Mouse (Mus musculus) layer of hippocampus, adult 11-12 months (tissue): ENCODE measurements at regions not wholly inside any gene's neighbourhood (a gene's known extent, or its start where the extent isn't known, plus 50 kb on each side); places are given as distances from the start of the nearest gene placed in this dataset.

Experiments used
- DNase-seq: peaks from one replicate; pipeline ENCODE4 v3.0.0; 2022; ENCODE audit warnings: low spot score

- DNase-seq: peak; percentile 12
Measured at GRCm38 (mm10) chr11:21478191-21478590, 93.8 kb upstream of the Wdpcp start.

- DNase-seq: no peak
Measured at GRCm38 (mm10) chr11:21470711-21471110, 99.7 kb upstream of the Ugp2 start.

GRCm38 (mm10) chr11:21468465-21468864 is 97.5 kb upstream of the Ugp2 start:
- no peak for DNase-seq

- no peak for DNase-seq
Measured at GRCm38 (mm10) chr11:21460011-21460410, 89.0 kb upstream of the Ugp2 start.

- peak; percentile 58 for DNase-seq
Measured at GRCm38 (mm10) chr11:21453308-21454106, 82.5 kb upstream of the Ugp2 start.

DNA sequence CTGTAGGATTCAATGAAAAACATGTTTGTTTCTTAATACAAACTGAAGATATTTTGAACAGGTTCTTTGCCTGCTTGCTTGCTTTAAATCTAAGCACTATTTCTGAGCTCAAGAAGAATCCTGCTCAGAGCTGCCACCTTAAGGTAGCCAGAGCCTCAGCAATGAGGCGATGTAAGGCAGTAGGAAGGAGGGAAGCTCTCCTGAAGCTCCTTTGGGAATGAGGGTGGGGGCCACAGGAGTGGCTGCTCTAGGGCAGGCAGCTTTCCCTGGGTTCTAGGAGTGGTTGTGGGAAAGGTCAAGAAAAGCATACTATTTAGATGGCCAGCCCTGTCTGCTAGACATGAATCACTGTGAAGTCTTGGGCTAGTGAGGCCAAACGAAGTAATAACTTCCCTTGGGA is 62.7 kb upstream of the Ugp2 start:
- DNase-seq: peak; percentile 5

- no peak for DNase-seq
Measured at GRCm38 (mm10) chr11:21430021-21430420, 59.0 kb upstream of the Ugp2 start.

- DNase-seq: no peak
Measured at GRCm38 (mm10) chr11:21428749-21429148, 57.7 kb upstream of the Ugp2 start.

GRCm38 (mm10) chr11:21428013-21428317 is 57.0 kb upstream of the Ugp2 start:
- no peak for DNase-seq

DNA sequence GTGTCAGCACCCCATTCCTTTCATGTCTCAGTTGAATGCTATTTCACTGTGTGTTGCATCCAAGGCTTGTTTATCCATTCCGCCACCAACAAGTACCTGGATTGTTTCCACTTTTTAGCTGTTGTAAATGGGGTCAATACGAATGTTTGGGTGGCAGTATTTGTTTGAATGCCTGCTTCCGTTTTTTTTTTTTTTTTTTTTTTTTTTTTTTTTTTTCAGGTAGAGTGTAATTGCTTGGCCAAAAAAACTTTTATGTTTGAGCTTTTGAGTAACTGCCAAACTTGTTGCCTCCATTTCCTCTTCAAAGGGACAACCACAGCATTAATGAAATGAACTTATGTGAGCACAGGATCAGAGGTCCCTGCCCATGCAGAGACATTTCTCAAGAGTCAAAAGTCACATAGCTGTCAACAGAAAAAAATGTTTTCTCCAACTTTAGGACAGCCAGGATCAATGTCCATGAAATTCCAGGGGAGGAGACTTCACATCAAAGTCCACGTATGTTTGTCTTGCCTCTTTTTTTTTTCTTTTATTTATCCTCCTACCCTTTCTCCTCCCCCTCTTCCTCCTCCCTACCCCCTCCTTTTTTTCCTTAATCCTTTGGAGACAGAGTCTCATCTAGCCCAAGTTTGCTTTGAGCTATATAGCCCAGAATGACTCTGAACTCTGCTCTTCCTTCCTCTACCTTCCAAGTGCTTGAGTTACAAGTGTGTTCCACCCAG is 56.5 kb upstream of the Ugp2 start:
- DNase-seq: no peak

DNA sequence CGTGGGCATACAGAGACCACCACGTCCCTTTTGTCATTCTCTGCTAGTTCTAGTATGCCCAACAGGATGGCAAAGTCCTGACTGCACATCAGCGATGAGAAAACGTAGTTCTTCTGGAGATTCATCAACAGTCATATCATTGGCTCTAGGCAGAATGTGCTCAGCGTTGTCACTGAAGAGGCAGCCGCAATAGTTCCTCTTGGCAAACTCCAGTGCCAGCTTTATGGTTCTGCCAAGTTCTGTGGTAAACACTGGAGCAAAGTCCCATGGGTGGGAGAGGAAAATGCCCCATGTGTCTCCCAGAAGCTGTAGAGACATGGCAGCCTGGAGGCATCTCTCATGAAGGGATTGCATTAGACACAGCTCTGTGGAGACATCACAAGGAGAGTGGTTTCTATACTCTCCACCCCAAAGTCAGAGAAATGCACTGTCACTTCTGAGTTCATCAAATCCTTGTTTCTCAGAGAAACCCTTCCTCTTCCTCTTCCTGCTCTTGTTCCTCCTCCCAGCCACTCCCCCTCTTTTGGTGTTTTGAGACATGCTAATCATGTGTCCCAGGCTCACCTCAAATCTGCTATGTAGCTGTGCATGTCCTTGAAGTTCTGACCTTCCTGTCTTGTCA is 54.6 kb upstream of the Ugp2 start:
- peak; percentile 15 for DNase-seq

DNA sequence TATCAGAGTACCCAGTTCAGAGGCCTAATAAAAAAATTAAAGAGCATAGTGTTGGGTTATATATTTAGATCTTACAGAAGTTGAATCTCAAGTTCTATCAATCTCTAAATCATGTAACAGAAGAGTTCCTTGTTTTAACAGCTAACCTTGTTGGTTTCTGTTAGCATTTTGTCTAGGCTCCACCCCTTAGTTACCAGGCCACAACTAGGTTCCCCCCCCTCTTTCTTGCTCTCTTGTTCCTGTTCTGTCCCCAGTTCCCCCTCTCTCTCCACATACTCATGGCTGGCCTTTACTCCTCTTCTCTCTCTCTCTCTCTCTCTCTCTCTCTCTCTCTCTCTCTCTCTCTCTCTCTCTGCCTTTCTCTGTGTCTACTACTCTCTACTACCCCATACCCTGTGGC is 53.3 kb upstream of the Ugp2 start:
- DNase-seq: no peak

- DNase-seq: no peak
Measured at GRCm38 (mm10) chr11:21422281-21422878, 51.4 kb upstream of the Ugp2 start.
